Mouse (Mus musculus): ENCODE data around the gene Col27a1. TPM values are rescaled to one million over a fixed set of nuclear protein-coding genes. Genes with fewer than 3 reads are reported as not detected.
"Not testable (repeated sequence)": the region's sequence is repeated elsewhere in the genome, so short reads cannot be mapped to it uniquely, and the experiment has no call there.

The Col27a1 gene
- total RNA-seq, 2 experiments from 2014 or later = 1.3 to 1.7 TPM

DNA sequence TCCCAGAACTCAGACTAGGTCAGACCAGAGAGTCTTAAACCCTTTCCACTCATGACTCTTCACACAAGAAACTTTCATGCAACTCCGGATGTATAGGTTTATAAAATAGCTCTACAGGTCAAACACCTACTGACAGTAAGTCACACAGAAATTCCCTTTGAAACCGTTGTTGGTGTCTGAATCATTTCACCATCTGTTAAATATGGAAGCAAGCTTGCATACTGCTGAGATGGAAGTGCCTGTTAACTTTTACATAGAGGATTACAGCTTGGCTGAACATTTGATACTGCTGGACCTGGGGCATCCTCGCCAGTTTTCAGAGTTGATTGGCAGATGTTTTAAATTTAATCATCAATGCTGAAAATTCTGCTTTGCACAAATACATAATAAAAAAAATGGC lies 82.5 kb downstream of the Col27a1 start:
- intact Hi-C loops (cut with DNase I) = no loop called here
- no peak for DNase-seq (ENCODE audit: low spot score)

DNA sequence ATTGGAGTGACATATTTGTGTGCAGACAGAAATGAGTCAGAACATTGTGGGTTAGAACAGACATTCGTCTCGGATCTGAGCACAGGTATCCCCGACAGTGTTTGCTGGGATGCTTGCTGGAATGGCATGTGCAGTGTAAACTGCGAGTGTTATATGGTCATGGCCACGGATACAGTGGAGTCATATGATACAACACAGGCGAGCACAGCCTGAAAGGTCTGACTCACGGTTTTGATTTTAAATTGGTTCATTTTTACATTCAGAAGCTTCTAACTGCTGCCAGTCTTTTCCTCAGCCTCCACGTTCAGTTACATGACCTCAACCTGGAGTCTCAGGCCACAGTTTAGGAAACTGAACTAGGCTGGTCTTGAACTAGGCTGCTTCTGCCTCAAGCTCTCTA lies 83.1 kb downstream of the Col27a1 start:
- DNase-seq (ENCODE audit: low spot score) = no peak
- intact Hi-C loops (cut with DNase I) = no loop called here

DNA sequence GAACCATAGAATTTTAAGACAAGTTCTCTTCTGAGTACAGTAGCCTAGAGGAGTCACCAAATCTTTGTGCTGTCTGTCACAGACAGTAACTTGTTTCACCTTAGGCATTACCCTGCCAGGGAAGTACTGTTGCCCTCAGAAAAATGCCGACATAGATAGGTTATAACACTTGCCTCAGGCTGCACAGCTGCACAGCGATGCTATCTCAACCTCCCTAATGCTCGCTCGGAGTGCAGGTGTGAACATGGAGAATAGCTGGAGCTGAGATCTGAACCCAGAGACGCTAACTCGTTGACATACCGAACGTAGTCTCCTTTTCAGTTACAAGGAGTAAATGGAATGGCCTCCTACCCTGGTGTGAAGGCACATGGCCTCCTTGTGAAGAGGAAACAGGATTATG lies 84.4 kb downstream of the Col27a1 start:
- intact Hi-C loops (cut with DNase I) = no loop called here
- no peak for DNase-seq (ENCODE audit: low spot score)

DNA sequence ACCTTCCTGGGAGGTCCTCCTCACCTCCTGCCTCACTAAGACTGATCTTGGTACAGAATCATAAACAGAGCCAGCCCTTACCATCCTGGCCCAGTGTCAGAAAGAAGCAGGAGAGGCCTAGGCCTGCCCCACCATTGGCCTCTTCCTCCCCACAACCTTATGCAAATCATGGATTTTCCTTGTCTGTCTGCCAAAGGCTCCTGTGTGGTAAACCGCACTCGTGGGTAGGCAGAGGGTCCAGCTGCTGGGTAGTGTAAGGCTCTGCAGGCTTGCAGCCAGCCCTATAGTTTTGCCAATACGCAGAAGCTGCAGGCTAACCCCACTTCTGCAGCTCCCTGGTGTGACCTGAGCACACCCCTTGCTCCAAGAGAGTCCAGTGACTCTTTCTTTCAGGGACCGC lies 88.8 kb downstream of the Col27a1 start:
- no peak for DNase-seq (ENCODE audit: low spot score)
- intact Hi-C loops (cut with DNase I) = no loop called here

DNA sequence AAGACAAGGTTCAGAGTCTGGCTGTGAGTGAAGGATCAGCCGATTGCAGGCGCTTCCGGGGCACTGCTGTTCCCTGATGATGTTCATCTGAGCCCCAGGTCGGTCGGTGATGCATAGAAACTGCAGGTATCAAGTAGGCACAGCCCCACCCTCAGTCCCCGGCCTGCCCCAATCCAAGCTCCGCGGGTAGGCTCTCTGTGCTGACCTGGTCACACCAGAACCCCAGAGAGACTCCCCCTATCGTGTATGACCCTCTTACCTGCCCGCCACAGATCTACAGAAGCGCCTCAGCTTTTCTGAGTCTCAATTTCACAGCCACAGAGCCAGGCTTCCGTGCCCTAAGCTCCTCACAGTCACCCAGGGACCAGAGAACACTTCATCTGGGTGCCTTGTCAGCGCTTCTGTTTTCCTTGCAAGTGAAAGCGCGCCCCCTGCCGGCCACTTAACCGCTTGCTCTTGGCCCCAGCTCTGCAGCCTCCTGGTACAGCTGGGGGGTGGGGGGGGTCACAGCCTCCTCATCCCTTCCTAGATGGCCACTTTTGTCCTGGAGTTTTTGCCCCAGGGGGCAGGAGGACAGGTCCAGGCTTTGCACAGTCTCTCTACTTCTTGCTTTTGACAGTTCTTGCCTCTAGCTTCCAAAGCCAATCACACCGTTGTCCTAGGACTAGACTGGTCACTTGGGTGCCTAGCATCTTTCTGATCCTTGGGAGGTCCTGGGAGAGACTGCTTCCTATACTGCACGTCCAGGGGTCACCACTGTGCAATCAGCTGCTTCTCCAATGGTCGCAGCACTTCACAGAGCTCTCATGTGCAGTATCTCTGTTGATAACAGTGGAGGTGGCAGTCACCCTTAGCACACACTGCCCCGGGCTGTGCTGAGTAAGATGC lies 93.6 kb downstream of the Col27a1 start:
- peak; percentile 66 for DNase-seq (ENCODE audit: low spot score)
- intact Hi-C loops (cut with DNase I) = loop anchor here (1.0 to 5.0 kb wide), 2 partner anchors 35 to 92 kb away; no protein-coding TSS in a partner anchor

DNA sequence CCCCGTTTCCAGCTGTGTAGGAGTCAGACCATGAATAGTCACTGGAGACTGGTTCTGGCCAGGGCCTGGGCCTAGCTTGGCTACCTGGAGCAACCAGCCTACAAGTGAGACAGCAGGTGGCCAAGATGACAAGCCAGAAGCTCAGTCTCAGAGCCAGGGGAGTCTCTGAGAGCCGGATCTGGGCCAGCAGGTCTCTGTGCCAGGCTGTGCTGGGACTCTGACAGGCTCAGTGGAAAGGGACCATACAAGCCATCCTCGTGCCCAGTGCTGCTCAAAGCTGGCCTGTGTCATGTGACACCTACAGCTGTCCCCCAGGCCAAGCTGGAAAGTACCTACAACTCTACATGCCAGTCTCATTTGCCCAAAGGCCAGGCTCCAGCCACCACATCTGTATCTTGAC lies 94.5 kb downstream of the Col27a1 start:
- DNase-seq (ENCODE audit: low spot score) = no peak
- intact Hi-C loops (cut with DNase I) = loop anchor here (5.0 kb wide), 1 partner anchor 36 kb away; no protein-coding TSS in a partner anchor

DNA sequence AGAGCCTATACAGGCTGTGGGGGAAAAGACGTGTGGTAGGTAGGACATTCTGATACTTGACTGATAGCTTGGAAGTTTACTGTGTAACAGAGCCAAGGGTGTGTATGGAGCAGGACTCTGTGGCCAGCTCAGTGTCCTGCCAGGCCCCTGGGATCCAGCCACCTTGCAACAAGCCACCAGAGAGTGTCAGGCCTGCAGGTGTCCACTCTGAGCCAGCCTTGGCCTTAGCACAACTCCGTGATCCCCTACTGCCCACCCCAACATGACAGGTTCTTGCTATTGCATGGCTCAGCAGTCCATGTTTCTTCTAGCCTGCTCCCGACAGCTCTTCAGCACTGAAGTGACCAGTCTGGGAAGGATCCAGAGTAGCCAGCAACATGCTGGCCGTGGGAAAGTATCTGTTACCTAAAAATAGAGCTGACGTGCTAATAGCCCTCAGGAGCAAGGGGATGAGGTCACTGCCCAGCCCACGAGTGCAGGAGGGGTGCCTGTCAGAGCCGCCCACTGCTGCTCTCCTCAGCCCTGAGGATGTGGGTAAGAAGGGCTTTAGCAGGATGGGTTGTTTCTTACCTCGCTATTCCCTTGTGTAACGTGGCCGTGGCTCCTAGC lies 96.5 kb downstream of the Col27a1 start:
- intact Hi-C loops (cut with DNase I) = no loop called here

DNA sequence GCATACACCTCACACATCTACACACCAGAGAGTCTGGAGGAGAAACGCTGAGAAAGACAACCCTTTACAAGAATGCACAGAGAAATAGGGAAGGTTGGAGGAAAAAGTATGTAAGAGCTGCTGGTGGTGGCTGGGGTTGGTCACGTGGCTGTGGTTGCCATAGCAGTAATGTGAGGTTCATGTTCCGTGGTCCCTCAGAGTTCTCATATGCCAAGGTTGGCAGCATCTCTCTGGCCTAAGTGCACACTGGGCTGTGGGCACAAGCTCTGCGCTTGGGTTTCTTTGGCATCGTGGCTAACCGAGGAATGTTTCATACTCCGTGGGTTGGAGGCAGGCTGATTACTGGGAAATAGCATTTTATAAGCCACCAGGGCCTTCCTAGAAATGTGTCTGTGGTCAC lies 97.6 kb downstream of the Col27a1 start:
- no peak for DNase-seq (ENCODE audit: low spot score)
- intact Hi-C loops (cut with DNase I) = no loop called here

More for the DNA sequence above, 96.5 kb downstream of the Col27a1 start:
- peak; percentile 44 for DNase-seq (ENCODE audit: low spot score)

DNA sequence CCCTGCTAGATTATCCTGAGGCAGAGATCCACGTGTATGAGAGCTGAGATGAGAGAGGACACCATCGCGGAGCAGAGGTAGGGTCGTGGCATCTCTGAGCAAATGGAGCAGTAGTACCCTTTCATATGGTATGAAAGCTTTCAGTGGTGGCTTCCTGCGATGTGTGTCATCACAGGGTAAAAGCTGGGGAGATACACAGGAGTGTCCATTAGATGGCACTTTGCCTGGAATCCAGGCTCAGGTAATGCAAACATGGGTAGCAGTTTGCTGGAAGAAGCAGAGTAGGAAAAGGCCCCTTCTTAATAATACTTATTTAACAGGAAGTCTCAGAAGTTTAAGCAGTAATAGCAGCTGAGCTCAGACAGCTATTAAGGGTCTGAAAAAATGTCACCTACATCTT lies 100.3 kb downstream of the Col27a1 start:
- intact Hi-C loops (cut with DNase I) = no loop called here
- DNase-seq (ENCODE audit: low spot score) = no peak

DNA sequence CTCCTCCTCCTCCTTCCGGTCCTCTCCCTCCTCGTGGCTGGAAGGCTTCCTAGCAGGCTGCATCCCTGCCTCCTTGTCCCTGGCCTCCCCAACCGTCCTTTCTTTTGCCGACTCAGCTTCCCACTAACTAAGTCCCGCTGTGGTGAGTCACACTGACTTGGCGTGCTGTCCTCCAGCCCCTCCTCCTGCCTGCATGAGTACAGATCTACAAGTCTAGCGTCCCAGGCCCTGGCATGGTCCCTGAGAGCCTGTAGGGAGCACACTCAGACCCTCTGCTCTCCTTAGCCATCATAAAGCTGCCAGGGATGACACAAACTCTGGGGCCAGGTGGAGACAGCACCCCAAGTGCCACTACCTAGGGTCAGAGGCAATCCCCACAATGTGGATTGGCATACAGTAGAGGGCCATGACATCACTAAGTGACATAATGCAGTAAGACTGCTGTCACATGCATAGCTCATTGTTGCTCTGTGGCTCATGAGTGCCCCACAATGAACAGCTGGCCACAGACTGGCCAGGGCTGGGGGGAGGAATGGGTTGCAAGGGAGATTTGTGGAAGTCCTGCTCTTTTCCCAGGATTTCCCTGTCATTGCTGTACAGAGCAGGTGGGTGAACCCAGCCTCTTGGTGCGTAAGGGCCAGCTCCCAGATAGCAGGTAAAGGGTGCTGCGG lies 102.4 kb downstream of the Col27a1 start:
- intact Hi-C loops (cut with DNase I) = no loop called here

DNA sequence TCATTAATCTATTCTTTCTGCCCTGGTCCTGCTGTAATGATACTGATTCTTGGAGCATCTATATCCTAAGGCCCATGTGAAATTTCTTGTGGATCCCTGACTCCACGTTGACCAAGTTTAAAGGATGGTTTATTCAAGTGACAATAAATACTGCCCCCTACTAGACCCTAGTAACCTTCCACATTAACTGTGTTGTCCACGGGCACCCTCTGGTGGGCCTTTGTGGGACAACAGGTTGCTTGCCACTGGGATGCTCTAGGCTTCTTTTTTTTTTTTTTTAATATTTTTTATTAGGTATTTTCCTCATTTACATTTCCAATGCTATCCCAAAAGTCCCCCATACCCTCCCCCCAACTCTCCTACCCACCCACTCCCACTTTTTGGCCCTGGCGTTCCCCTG lies 105.8 kb downstream of the Col27a1 start:
- DNase-seq (ENCODE audit: low spot score) = not testable (repeated sequence)
- intact Hi-C loops (cut with DNase I) = loop anchor here (1.0 kb wide), 1 partner anchor 138 kb away; no protein-coding TSS in a partner anchor

More for the DNA sequence above, 102.4 kb downstream of the Col27a1 start:
- peak; percentile 41 for DNase-seq (ENCODE audit: low spot score)

DNA sequence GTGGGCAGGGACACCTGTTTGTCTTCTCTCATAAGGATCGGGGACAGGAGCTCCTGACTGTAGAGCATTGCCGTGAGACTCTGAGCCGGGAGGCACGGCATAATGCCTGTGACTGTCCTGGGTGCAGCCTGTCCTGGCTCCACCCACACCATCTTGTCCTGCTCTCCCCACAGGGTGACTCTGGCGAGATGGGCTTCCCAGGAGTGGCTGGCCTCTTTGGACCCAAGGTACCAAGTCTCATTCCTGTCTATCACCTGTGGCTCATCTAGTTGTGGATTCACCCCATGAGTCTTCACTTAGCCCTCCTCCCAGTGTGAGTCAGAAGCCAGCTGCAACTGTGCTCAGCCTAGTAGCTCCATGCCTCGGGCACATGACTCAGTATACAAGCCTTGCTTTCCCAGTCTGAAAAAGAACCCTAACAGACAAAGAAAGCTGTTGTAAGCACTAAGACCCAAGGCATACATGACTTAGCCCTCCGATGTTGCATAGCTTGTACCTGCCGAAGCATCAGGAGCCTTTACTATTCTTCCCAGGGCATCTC lies 109.5 kb downstream of the Col27a1 start:
- intact Hi-C loops (cut with DNase I) = no loop called here
- no peak for DNase-seq (ENCODE audit: low spot score)

DNA sequence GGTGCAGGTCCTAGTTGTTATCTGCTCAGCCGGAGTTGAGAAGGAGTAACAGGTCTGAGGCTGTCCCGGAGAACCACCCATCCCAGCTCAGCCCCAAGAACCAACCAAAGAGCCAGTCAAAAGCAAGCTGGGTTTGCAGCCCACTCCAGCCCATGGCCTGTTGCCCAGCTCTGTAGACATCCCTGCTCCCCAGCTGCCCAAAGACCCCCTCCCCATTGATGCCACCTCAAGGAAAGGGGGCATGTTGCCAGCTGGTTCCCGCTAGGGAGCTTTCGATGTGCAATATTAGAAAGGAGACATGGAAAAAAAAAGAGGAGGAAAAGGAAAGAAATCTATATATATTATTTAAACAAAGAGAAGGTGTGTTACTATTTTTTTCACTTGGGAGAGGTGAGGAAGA lies 119.6 kb downstream of the Col27a1 start:
- intact Hi-C loops (cut with DNase I) = no loop called here
- no peak for DNase-seq (ENCODE audit: low spot score)

DNA sequence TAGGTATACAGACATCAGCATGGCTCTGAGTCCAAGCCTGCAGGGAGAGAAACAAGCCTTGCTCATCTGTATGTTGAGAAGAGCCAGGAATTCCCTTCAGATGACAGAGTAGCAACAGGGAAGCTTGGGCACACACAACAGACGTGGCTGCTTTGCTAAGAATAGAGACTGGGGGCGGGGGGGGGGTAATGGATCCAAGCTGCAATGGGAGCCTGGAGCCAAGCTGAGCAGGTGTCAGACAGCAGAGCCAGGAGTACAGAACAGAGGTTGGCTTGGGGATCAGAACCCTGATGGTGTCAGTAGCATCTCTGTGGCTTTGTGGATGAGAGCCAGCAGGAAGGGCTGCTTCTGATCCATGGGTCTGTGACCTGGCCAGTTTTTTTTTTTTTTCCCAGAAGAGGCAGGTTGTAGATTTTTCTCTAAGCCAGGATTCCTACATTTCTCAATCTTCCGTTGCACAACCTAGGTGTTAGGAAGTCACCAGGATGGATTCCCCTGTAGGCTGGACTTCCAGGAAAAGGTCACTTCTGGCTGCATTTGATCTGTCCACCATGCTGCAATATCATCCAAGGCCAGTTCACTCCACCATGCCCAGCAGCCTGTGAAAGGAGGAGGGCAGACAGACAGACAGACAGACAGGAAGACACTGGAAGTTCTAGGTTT lies 124.7 kb downstream of the Col27a1 start:
- DNase-seq (ENCODE audit: low spot score) = no peak

DNA sequence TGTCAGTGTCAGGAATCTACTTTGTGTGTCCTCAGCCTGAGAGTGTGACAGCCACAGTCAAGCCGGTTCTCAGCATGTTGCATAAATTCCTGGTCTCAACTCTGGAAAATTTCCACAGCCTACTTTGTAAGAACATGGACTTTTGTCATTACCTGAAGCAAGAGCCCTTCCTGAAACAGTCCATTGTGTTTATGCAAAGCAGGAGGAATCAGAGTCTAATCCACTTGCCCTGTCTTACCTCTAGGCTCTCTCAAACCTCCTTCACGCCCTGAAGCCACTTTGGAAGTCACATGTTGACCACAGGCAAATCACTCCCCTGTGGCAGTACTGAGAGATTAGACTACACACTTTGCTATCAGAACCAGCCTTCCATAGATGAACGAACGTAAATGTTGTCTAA lies 128.7 kb downstream of the Col27a1 start:
- intact Hi-C loops (cut with DNase I) = no loop called here
- DNase-seq (ENCODE audit: low spot score) = no peak

More for the DNA sequence above, 124.7 kb downstream of the Col27a1 start:
- intact Hi-C loops (cut with DNase I) = no loop called here

DNA sequence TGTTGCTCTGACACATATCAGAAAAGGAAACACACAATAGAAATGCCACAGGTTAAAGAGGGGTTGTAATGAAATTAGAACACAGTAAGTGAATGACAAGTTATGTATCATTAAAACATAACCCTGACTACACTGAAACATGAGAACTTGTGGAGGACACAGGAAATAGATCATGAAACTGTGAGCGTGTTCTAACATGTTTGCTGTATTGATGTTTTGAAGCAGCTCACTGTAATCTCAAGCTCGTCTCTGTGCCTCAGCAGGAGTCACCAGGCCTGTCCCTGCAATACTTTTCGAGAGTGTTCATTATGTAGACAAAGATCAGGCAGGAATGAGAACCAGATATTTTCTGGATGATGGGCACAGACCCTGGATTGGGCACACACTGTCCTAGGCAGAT lies 129.8 kb downstream of the Col27a1 start:
- intact Hi-C loops (cut with DNase I) = no loop called here
- DNase-seq (ENCODE audit: low spot score) = no peak

DNA sequence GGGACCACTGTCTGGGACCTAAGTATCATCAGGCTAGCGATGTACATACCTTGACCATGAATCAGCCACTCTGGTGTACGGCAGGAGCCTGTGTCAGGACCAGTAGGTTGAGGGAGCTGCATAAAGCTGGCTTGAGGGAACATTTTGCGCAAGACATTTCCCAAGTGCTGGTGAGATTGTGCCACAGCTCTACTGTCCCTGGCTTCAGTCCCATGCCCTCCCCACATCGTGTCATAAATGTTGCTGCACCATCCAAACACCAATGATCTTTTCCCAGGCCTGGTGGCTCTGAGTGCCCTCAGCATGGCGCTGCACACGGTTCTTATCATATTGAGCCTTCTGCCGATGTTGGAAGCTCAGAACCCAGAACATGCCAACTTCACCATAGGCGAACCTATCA lies 130.5 kb downstream of the Col27a1 start, which contains the start of gene Orm1:
Gene Orm1, plus strand, starts transcription at position 266 of the 400 bp plus-strand sequence.
- no peak for DNase-seq (ENCODE audit: low spot score)
- intact Hi-C loops (cut with DNase I) = no loop called here

DNA sequence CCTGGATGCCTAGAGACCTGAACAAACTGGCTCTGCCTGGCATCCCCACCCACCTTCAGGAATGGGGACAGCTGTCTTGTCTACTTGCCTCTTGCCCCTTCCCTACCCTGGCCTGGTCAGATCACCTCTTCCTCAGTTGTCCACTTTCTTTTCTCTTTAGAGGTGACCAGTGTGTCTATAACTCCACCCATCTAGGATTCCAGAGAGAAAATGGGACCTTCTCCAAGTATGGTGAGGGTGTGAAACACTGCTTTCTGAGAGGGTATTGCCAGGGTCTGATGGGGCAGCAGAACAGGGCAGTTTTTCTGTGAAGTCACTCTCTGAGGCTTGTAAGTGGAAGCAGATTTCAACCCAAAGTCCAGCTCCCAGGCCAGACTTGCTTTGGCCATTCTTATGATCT lies 131.5 kb downstream of the Col27a1 start:
- no peak for DNase-seq (ENCODE audit: low spot score)
- intact Hi-C loops (cut with DNase I) = no loop called here

DNA sequence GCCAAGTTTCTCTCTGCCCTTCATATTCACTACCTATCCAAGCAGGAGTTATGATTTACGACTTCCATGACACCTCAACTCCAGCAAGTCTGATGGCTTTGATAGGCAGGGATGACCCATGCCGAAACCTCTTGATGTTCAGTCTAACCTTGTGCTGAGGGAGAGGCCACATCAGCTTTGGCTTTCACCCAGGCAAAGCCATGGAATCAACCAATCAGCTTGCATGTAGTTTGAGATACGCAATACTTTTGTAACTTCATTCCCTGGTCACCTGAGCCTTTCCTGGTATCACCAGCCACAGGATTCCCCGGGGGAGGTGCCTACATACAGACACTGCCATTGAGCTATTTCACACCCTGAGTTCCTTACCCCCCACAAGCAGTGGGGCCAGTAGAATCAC lies 132.9 kb downstream of the Col27a1 start:
- DNase-seq (ENCODE audit: low spot score) = no peak
- intact Hi-C loops (cut with DNase I) = no loop called here

DNA sequence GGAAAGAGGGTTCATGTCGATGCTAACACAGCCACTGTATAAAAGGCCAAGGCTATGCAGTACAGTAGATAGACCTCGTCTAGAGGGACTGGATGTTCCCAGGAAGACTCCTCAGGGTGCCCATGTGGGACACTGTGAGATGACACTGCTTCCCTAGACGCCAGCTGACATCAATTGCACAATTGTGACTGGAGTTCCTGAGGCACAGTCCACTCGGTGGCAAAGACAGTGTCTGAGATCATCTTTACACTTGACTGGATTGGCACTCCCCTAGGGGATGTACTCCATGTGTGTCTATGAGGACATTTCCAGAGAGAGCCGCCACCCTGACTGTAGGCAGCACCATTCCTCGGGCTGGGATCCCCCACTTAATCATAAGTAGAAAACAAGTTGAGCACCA lies 134.7 kb downstream of the Col27a1 start:
- DNase-seq (ENCODE audit: low spot score) = no peak
- intact Hi-C loops (cut with DNase I) = no loop called here
